Mouse (Mus musculus) layer of hippocampus, postnatal 25 days (tissue): ENCODE measurements around the gene Tmem235. TPM values are rescaled to one million over a fixed set of nuclear protein-coding genes. Genes with fewer than 3 reads are reported as not detected.
"Not testable (repeated sequence)": the region's sequence is repeated elsewhere in the genome, so short reads cannot be mapped to it uniquely, and the experiment has no call there.

Experiments used
- DNase-seq, 2 experiments: peaks; one replicate each; pipeline ENCODE4 v3.0.0; 2022; ENCODE audit warnings: mixed read lengths in 2 of 2, low spot score in 1 of 2; ENCODE audit errors: extremely low spot score in 1 of 2
- total RNA-seq, 2 experiments: library from RNA; stranded (reverse); gene quantifications; 2 replicates each; pipeline ENCODE4 v1.2.3; 2021

Tmem235 gene
- not detected for total RNA-seq

DNA sequence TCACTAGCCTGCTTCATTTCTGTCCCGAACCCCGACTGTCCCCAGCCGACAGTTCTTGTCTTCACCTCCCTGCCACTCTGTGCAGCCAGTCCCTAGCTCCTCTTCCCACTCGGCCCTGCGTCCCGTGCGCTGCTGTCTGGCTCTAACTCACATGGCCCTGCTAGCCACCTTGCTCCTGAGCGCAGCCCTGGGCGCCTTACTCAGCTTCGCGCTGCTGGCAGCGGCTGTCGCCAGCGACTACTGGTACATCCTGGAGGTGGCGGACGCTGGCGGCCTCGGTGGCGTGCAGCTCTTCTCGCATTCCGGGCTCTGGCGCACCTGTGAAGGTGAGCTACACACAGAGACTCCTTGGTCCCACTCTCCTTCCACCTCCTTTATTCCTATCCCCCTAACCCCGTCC is at the start of gene Tmem235:
Gene Tmem235 (plus strand): TSS at position 152 of the 400 bp plus-strand sequence.
- DNase-seq = no peak

GRCm38 (mm10) chr11:117813867-117814266 is 46.7 kb upstream of the Tmem235 start:
- no peak for DNase-seq

DNA sequence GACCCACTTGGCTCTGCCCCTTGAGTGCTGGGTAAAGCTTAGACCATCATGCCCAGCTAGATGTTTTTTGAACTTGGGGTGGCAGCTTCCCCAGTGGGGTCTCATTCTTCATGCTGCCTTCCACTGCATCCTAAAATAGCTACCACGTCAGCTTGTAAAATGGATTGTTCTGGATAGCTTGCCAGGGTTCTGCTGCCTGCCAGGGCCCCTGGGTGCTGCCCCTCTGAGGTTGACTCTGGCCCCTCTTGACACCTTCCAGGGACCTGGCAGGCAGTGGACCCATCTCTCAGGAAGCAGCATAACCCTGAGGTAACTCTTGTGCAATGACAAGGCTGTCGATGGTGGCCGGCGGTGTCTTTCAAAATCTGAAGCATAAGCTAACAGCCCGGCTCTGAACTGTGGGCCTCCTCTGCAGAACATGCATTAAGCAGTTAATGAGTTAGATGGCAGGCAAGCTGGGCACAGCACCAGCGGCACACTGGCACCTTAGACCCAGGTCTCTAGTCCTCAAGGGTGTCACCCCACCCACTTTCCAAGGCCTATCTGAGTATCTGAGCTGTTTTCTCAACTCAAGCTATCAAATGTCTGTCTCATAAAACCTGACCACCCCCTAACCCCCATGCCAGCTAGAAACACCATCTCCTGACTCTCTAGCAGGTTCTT is 45.7 kb upstream of the Tmem235 start:
- no peak for DNase-seq

DNA sequence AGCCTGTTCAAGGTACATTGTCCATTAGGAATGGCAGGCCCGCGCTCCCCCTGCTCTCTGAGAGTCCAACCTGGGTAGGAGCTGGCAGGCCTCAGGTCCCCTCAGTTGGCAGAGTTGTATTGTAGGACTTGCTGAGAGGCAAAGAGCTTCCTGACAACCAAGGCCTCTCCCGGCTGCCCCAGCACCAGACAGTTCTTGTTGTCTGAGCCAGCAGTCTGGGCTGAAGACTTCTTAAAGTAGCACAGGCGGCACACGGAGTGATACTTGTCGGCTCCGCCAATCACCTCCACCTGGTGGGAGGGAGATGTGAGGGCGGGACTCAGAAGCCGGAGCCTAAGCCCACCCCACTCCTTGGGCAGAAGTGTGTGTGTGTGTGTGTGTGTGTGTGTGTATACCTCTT is 44.7 kb upstream of the Tmem235 start:
- DNase-seq = not testable (repeated sequence)

- DNase-seq = no peak
Observed at GRCm38 (mm10) chr11:117816389-117816996, 44.1 kb upstream of the Tmem235 start.

GRCm38 (mm10) chr11:117819095-117819494 is 41.5 kb upstream of the Tmem235 start:
- DNase-seq = no peak

- DNase-seq = no peak
Observed at GRCm38 (mm10) chr11:117820173-117820572, 40.4 kb upstream of the Tmem235 start.

DNA sequence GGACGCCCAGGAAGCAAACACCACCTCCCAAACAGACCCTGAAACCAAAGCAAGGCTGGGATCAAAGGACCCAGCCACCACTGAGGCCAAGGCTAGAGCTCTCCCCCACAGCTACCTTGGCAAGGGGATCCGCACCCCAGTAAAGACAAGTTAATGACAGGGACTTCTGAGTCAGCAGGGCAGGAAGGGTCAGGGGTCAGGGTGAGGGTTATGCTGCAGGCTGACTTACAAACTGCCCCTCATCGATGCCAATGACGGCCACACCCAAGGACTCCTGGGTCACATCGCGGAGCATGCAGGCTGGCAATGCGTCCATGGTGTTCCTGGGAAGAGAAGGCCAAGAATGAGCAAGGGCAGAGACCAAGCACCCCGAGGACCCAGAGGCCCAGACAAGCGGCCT is 38.7 kb upstream of the Tmem235 start:
- no peak for DNase-seq

DNA sequence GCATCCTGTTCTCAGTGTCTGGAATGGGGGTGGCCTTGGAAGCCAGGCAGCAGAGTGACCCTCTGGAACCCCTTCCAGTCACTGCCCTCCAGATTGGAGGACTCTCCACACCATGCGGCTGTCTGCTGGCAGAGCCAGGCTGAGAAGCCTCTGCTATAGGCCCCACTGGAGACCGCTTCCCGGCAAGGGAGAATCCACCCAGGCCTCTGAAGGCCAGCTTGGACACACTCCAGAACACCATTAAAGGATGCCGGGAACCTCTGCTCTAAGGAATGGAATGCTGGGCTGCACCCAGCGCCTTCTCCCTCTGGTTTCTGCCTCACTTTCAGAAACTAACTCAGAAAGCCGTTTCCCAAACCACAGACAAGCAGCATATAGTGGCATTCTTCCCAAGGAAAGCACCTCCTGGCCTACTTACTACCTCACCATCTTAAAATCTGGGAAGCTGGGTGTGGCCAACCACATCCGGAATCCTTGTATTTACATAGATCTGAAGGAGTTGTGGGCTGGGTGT is 37.8 kb upstream of the Tmem235 start:
- no peak for DNase-seq

DNA sequence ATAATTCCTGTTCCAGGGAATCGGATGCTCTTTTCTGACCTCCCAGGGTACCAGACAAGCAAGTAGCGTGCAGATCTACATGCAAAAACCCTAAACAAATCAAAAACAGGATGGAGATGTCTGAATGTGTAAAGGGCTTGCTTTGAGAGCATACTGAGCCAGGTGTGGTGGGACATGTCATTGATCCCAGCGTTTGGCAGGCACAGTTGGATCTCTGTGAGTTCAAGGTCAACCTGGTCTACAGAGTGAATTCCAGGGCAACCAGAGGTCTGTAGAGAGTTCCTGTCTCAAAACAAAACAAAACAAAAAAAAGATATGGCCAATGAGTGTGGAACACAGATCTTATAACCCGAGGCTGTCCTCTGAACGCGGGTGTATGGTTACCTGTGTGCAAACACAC is 37.1 kb upstream of the Tmem235 start:
- no peak for DNase-seq

- peak; percentile 67 to 84 for DNase-seq
Observed at GRCm38 (mm10) chr11:117824060-117824969, 36.2 kb upstream of the Tmem235 start.

DNA sequence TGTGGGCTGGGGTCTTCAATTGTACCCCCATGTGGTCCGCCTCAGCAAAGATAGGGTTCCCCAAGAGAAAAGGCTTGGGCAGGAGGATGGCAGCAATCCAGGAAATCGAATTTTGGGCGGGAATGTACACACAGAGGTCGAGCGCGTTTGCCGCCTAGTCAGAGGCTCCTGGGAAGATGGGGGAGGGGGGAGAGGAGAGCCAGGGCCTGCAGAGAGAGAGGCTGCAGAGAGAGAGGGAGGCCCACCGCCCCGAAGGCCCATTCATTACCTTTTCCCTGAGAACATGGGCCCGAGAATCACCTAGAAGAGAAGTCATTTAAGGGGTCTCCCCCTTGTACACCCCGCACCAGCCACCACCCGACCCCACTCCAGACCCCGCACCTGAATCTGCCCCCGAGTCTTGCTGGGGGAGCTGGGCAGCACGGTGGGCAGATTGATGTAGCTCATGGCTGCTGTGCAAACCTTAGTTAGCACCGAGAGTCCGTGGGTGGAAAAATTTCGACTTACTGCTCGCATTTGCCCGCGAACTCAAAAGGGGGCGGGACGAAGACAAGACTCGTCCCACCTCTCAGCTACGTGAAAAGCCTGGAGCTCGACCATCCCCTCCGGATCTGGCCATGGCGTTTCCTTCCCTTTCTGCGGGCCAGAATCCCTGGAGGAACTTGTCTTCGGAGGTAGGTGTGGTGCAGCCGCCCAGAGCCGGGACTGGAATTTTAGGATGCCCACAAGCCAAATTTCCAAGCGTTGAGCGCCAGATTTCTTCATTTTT is 35.0 kb upstream of the Tmem235 start, which contains the start of the genes Afmid and Tk1:
Gene Afmid (plus strand): TSS at position 592 of the 769 bp plus-strand sequence.
Gene Tk1 (minus strand): TSS at position 760 of the 769 bp plus-strand sequence.
- no peak for DNase-seq

DNA sequence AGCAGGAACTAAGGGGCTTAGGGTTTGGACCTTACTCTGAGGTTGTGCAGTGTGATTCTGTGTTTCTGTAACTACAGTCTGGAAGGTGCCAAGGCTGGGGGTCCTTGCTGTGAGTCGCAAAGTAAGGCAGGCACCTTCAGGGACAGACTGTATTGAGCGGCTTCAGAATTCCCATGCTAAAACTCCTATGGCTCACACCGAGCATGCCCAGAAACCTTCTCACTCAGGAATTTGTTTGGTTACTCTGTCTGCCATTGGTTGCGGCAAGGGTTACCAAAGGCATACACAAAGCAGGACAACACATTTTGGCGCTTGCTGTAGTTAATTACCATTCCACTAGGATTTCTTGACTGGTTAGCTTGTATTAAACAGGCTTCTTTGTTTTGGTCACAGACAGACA is 34.4 kb upstream of the Tmem235 start:
- DNase-seq = no peak

- DNase-seq = no peak
Observed at GRCm38 (mm10) chr11:117826916-117827315, 33.6 kb upstream of the Tmem235 start.

DNA sequence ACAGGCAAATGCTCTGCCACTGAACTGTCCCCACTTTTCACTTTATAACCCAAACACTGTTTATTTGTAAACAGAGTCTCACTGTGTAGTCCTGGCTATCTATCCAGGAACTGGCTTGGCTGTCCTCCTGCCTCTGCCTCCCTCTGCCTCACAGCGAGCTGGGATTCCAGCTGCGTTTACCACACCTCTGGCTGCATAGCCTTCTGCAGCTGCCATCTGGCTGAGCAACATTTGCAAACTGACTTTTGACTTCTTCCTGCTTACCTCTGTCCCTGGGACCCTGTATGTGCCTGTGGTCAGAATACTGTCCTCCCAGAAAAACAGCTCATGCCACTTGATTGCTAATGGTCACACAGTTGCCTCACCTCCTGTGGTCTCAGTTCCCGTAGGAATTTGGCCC is 33.2 kb upstream of the Tmem235 start:
- DNase-seq = no peak

DNA sequence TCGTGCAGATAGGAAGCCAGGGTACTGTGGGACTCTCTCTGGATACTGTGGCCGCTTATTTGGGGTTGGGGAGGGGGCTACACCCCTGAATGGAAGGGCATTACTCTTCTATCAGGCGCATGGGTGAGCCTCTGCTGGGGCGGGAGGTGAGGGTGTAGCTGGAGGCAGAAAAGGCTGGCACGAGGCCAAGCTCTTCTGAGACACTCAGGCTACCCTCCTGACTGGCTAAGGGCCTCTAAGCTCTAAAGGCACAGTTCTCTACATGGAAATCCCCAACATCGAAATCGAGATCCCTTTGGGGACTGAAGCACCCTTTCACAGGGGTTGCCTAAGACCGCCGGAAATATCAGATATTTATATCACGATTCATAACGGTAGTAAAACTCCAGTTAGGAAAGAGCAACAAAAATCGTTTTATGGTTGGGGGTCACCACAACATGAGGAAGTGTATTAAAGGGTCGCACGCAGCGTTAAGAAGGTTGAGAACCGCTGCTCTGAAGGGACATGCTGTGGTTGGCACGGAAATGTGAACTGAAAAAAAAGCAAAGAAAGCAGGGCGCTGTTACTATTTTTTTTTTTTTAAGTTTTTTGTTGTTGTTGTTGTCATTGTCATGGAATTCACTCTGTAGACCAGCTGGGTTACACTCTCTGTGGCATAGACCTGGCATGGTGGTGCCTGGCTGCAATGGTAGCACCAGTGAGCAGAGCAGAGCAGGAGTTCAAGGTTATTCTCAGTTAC is 32.2 kb upstream of the Tmem235 start:
- no peak for DNase-seq

DNA sequence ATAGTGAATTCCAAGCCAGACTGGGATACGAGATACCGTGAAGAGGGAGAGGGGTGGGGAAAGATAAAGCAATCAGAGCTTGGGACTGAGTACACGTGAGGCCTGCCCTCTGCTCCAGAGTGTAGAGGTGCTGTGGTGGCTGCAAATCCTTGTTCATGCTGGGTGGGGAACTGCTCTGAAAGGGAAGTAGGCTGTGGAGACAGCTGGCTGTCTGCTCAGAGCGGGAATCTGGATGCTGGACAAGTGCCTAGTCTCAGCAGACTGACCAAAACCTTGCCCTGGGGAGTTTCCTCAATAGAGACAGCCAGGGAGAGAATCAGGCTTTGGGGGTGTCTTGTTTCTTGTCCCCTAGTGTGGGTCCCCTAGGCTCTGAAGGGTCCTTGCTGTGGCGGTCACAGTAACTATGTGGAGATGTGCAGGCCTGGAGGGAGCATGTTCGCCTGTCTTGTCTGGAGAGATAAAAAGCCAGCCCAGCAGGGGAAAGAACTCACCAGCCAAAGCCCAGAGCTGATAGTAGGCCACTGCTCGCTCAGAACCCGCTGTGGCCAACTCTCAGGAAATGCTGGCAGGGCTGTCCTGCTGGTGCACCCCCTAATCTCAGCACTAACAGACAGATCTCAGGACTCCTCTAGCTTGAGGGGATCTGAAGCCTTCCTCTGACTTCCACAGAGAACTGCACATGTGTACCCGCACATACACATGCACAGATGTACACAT is 31.5 kb upstream of the Tmem235 start:
- DNase-seq = no peak

- DNase-seq = no peak
Observed at GRCm38 (mm10) chr11:117829671-117830215, 30.8 kb upstream of the Tmem235 start.

- DNase-seq = no peak
Observed at GRCm38 (mm10) chr11:117830401-117830800, 30.2 kb upstream of the Tmem235 start.
